Mouse (Mus musculus): ENCODE results near the gene Patj.

The Patj gene

DNA sequence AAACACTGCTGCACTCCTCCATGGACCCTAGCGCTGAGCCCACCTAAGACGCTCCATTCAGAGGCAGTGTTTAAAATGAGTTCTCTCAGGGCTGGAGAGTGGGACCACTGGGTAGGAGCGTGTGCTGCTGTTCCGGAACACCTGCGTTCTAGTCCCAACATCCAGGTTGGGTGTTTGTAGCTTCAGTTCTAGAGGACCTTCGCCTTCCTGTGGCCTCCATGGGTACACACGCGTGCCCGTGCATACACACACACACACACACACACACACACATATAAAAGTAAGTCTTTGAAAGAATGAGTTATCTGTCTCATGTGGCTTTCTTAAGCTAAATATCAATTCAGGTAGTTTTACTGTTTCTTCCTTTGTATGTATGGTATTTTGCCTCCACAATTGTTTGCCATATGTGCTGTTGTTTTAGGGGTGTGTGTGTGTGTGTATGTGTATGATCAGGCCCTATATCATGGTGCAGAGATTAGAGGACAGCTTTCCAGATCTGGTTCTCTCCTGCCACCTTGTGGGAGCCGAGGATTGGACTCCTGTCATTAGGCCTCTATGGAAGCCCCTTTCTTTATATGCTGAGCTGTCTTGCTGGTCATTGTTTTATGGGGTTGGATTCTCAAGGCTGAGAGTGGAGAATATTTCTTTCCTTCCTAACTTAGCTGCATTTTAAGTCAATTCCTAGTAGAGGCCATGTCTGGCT is 49.0 kb downstream of the Patj start:
- CTCF ChIA-PET = no interaction called here

DNA sequence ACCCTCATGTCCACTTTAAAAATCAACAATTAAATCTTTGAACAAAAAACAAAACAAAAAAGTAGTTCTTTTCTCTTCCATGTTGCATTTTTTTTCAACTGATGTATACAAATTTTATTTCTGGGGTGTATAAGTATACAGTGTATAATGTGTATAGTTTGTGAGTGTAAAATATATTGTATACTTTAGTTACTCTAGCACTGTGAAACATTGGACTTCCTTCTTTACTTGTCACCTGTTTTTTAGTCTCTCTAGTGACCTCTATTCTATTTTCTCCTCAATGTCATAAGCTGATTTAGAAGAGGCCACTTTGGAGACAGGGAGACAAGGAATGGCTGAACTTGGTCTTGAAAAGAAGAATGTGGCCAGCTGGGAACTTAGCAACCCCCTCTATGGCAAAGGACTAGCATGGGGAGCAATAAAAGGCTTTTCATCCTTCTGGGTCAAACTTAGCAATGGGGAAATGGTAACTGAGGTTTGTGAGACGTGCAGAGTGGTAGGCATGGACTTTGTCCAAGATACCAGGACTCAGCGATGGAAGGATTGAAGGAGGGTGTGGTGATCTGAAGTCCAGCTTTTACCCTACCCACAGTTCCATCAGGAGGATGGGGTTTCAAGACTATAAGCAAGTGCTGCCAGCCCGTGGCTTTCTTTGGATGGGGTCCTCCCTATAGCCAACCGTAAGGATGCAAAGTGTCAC is 54.1 kb downstream of the Patj start:
- CTCF ChIA-PET = interaction anchor here (0.6 kb wide), 1 partner anchor 118 kb away, joined by 3 read pairs; no protein-coding TSS in a partner anchor

DNA sequence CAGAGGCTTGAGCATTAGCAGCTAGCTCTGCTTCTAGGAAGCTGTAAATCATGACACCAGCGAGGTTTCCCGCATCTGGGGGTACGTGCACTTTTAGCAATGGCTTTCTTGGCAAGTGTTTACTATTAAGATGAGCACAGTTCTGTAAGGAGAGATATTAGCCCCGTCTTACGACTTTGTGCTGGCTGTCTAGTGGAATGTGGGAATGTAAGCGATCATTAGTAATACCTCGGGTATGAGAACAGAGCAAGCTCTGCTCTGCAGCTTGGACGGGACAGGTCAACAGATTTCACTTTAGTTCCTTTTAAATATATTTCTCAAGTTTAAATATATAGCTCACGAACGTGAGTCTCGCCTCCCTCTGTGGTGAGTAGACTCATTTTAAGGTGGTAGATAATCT is 54.7 kb downstream of the Patj start:
- CTCF ChIA-PET = no interaction called here

DNA sequence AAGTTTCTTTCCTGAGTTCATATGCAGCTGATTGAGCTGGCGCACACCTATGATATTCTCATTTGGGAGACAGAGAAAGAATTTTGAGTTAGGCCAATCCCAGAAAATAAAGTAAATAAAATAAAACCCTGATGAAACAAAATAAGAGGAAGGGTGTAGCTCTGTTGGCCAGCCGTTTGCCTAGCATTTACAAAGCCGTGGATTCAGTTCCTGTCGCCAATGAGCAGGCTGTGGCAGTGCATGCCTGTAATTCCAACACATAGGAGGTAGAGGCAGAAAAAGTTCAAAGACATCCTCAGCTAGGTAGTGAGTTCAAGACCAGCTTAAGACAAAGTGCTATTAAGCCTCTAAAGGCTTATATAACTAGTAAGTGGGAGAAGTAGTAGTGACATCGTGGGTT is 55.2 kb downstream of the Patj start:
- CTCF ChIA-PET = no interaction called here

DNA sequence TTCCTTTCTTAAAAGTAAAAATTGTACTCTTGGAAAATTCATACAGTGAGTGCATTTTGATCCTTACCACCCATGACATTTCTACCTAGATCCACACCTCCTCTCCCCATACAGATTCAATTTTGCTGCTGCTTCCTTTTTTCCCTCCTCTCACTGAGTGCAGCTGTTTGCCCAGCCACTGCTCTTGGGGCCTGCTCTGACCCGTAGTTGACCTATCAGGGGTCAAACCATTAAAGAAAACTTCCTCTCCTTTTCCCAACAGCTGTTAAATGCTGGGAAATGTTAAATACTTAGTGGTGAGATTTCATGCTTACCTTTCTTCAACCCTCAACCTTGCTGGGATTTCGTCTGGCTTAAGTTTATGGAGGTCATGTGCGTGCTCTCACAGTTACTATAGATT is 55.7 kb downstream of the Patj start:
- CTCF ChIA-PET = no interaction called here

DNA sequence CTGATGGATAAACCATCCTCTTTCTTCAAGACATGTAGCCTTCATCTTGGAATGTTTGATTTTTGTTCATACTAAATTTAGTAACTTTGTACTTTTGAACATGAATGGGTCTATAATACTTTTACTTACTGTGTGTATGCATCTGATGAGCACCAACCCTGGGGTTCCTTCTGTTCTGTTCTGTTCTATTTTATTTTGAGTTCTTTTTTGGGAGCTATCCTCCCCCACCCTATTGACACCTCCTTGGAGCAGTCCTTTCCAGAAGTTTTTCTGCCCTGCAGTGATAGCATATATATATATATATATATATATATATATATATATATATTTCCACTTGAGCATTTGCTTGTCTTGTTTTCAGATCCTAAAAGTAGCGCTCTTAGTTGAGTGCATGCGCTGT is 57.1 kb downstream of the Patj start:
- CTCF ChIA-PET = no interaction called here

DNA sequence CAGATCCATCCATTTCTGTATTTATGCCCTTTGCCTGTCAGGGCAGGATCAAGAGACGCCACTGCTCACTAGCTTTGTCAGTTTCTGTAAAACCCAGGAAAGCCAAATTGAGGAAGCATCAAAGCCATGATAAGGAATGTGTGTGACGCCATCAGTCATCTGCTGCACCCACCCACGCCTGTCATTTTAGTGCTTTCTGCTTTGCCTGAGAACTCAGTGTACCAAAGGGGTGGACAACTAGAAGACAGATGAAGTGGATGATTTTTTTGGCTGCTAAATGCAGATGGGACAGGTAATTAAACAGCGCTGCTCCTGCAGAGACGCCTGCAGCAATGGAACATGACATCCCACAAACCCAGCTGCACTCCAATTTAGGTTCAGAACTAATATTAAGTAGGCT is 57.6 kb downstream of the Patj start:
- CTCF ChIA-PET = no interaction called here

DNA sequence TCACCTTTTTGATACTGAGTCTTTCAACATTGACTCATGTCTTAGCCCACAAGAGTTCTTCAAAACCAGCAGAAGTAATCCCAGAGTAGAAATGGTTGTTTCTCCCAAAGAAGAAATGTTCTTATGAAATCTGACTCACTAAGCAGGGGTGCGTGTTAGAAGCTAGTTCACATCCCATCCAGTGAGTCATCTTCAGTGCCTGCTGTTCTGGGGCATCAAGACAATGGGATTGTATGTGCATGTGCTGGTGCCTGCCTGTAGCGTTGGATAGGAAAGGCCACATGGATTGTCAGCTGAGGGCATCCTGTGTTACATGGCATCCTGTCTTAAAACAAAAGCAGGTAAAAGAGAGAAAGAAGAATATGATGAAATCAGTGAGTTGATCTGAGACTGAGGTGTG is 59.8 kb downstream of the Patj start:
- CTCF ChIA-PET = no interaction called here

DNA sequence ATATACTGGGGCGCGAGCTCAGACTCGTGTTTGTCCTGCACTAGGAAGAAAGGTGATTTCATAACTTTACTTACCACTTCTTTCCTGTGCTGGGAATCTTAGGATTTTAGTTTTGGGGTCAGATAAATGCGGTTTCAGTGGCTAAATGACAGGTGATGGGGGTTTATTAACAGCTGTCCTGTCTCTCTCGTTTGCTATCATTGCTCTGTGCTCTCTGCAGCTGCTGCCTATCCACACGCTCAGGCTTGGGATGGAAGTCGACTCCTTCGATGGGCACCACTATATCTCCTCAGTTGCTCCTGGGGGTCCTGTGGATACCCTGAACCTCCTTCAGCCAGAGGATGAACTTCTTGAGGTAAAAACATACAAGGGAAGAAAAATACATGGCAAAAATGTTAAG is 60.3 kb downstream of the Patj start:
- CTCF ChIA-PET = no interaction called here

DNA sequence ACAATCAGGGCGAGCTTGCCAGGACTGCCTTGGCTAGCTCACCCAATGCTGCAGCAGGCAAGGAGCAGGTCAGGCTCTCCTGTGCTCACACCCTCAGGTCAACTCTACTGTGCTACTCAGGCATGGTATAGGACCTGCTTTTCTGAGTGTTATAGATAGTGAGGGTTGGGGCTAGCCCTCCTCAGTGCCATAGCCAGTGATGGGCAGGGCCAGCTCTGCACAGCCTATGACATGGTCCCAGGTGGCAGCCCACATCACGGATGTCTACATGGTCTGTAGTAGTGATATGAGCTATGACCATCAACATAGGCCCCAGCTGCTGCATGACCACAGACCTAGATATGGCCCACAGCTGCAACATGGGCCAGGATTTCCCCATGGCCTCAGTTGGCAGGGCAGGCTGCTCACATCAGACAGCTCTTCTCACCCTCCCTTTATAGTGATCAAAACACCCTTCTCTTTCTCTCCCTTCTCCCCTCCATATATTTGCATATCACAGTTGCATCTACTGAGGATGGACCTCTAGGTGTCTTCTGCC is 66.3 kb downstream of the Patj start:
- CTCF ChIA-PET = no interaction called here

DNA sequence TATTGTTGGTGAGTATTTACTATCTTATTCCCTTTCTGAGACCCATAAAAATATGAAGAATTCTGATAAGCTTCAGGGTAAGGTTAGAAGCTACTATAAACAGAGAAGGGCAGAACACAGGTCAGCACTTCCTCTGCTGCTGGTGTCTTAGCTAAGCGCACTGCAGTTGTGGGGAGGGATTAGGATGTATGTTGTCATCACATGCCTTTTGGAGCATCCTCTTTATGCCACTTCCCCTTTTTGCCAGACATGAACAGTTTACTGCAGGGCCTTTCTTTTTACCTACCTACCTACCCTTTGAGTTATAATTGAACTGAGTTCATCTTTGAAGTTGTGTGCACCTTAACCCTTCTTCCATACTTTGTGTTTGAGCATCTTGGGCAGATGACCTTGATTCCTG is 69.9 kb downstream of the Patj start:
- CTCF ChIA-PET = no interaction called here

DNA sequence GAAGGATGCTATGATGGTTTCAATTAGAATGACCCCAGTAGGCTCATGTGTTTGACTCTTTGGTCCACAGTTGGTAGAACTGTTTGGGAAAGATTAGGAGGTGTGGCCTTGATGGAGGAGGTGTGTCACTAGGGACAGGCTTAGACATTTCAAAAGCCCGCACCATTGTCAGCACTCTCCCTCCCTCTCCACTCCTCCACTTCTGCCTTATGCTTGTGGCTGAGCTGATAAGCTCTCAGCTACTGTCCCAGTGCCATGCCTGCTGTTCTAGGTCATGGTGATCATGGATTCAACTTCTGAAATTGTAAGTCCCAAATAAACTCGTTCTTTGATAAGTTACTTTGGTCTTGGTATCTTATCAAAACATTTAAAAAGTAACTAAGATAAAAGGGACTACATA is 70.3 kb downstream of the Patj start:
- CTCF ChIA-PET = no interaction called here

DNA sequence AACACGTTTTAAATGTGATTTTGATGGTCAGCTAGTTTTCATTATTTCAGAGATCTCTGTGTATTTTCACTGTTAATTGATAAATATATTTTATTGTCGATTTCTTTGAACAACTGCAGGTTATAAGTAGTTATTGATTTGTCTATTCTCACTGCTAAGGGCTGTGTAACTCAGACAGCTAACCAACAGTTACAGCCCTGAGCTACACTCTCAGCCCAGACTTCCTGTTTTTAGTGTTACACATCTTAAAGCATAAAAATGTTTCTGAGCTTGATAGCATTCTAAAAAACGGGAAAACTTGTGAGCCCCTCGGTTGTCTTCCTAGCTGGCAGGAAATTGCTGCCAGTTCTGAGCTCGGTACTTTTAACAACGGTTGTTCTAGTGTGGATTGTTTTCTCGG is 75.8 kb downstream of the Patj start:
- CTCF ChIA-PET = no interaction called here

DNA sequence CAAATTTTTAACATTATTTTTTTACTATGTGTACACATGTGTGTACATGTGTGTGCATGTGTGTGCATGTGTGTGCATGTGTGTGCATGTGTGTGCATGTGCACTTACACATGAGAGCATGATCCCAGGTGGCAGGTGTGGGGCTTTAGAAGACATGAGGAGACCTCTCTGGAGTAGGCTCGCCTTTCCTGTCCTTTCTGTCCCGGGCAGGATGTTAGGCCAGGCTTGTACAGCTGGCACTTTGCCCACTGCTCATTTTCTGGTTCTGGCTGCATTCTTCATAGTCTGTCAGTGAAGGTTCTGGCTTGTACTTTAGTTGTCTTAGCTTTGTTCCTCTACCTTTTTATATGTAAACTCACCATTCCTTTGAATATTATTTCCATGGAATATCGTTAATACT is 77.9 kb downstream of the Patj start:
- CTCF ChIA-PET = no interaction called here

DNA sequence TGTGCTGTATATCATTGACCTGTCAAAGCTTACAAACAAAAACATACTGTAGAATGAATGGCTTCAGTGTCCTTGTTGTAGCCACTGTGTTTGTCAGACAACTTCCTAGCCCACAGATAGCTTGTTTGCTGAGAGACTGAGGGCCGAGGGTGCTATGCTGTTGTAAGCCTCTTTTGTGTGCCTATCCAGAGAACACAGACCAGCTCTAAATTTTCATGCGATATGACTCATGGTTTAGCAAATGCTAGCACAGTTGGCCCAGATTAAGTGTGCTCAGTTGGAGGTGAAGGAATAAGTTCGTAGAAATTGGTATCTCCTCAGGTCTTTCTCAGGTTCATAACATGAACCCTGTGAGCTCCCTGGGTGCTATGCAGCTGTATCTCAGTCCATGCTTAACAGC is 82.4 kb downstream of the Patj start:
- CTCF ChIA-PET = no interaction called here

DNA sequence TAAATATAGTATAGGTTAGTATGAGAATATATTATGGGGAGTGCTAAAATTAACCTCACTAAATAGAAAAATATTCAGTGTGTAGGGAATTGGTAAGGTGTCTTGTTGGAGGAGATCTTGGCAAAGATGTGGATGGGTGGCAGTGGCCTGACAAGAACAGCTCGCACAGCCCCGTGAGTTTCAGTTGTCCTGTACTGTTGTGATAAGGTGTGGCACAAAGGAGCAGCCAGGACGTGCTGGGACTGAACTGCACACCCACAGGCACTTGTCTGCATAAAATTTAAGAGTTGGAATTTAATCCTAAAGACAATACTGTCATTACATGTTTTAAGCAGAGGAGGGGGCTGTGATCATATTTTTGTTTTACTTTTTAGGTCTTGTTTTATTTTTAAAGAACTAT is 90.9 kb downstream of the Patj start:
- CTCF ChIA-PET = no interaction called here

DNA sequence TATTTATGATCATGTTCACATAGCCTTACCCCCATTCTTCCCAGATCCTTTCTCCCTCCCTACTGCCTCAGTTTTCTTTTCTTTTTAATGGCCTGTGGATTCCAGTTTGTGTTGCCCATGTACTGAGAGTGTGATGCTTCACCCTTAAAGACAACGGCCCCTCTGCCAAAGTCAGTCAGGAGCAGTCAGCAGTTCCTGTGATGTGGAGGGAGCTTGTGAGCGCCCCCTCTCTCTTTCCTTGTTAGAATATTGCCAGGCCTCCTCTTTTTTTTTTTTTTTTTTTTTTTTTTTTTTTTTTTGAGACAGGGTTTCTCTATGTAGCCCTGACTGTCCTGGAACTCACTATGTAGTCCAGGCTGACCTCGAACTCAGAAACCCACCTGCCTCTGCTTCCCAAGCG is 91.3 kb downstream of the Patj start:
- CTCF ChIA-PET = no interaction called here

DNA sequence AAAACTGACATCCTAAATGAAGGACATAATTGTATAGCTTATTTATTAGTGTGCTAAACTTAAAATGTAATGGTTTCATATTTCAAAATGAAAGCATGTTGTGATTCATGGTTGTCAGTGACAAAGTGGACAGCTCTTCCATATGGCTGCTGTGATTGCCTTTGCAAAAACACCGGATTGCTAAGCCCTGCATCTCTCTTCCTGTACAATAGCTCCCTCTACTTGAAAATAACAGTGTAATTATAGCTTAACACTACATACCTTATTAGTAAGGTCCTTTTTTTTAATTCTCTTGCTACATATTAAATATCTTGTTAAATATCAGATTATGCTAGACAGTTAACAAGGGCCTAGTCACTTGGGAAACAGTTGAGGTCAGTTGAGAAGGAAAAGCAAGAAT is 93.8 kb downstream of the Patj start:
- CTCF ChIA-PET = no interaction called here

DNA sequence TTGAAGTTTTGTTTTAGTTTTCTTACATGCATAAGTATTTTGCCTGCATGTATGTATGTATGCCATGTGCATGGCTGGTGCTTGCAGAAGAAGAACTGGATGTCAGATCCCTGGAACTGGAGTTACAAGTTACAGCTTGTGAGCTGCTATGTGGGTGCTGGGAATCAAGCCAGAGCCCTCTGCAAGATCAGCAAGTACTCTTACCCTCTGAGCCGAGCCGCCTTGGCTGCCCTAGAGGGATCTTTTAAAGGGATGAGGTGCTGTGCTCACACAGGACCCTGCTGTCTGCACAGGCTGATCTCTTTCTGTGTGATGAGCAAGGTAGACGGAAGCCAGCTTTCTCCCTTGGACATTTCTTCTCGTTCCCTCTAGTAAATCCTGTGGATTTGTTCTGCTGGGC is 102.8 kb downstream of the Patj start:
- CTCF ChIA-PET = no interaction called here

DNA sequence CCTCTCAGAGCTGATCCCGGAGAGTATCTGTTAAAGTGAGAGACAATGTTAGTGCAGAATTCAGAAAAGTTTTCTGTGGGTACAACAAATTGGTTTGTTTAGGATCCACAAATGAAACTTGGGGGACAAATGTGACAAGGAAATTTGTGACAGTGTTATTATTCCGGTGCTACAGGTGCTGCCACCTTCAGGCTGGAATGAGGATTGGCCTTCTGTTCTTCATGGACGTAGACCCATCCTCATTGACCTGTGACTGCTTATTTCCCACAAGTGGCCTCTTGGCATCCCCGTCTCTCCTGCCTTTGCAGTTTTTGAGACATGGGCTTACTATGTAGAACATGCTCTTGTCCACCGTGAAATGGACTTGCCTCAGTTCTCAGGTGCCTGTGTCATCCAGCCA is 104.6 kb downstream of the Patj start:
- CTCF ChIA-PET = no interaction called here

DNA sequence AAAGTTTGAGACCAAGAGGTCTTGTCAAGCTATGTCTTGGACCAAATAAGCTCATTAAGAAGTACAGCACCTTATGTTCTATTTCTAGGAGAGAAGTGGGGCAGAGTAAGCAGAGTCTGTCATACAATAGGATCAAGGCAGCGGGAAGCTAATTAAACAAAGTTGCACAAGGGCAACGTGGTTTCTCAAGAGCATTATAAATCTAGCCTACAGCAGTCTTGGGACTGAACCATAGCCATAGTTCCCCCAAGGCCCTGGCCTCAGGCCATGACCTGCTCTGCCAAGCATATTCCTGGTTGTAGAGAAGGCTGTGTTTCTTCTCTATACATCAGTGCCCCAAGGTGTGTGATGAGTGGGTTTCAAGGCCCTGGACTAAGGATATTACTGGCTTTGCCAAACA is 105.3 kb downstream of the Patj start:
- CTCF ChIA-PET = no interaction called here

DNA sequence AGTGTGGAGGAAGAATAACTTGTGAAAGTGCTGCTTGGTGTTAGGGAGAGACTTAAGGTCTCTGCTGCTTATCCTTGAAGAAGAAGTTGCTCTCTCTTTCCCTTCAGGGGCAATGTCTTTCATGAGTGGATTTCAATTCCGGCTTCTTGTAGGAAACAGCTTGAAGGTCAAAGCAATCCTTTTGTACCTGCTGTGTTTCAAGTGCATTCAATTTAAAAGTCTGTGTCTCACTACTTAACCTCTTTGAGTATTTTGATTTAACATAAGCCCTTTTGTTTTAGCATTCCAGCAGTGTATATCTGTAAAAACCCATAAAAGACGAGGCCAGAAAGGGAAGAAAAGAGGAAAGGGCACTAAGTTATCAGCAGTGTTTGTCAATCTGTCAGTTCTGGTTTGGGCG is 109.2 kb downstream of the Patj start:
- CTCF ChIA-PET = no interaction called here

DNA sequence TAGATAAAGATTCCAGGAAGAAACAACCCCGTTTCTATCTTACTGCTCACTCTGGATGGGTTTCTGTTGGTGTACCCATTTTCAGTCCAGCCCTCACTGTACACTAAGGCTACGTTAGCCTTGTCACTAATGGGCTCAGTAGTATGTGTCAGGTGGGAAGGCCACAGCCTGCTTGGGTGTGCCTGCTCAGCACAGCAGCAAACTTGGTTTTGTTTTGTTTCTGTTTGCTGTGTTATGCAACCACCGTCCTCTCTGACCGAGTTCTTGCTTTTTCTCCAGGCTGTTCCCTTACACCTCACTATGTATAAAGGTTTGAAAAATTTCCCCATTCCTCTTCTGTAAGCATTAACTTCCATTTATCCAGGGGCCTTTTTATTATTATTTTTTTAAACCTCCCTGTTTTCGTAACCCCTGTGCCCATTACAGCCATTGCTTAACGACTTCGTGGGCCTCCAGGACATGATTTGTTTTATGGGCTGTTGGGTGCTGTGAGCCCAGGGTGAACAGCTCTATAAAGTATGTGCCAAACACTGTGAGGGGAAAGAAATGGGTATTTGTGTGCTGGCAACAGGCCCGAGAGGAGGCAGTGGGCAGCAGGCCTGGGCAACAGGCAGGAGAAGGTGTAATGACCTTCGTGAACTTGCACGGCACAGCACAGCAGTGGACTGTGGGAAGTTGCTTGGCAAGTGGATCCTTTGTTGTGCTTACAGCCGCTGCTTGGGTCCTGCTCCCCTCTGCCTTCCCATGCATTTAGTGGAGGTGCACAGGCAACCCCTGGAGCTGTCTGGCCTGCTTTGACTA is 113.1 kb downstream of the Patj start:
- CTCF ChIA-PET = no interaction called here

Data from spleen, embryonic (tissue).